Mouse (Mus musculus): Measurements from ENCODE around the gene Mttp.

DNA sequence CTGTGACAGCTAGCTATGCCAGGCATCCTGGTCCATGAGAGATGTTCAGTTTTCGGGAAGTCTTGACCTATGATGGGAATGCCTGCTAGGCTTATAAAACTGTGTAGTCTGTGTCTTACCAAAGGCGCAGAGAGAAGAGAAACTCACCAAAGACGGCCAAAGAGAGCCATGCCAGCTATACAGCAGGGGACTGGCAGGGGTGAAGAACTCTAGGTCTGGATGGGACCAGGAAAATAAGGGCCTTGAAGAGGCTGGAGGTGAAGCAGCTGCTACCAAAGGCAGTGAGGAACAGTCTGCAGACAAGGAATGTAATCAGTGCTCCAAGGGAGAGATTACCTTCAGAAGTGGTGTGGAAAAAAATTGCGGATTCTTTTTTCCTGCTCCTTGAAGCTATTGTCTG lies 60.9 kb downstream of the Mttp start:
- TF ChIP-seq USF1 (IDR thresholded peaks at IDR 0.05; ENCODE audit: low read depth, low read length), result no peak
- no peak for TF ChIP-seq ZC3H11A (IDR thresholded peaks at IDR 0.05; ENCODE audit: low read depth, low read length)
- no peak for TF ChIP-seq POLR2A (IDR thresholded peaks at IDR 0.05; ENCODE audit: control insufficient read depth in 1 of 2, insufficient read depth in 1 of 2, low read depth in 1 of 2, low read length in 2 of 2, poor library complexity in 1 of 2)
- no peak for TF ChIP-seq USF2 (IDR thresholded peaks at IDR 0.05; ENCODE audit: borderline replicate concordance in 1 of 2, insufficient read depth in 1 of 2, low read depth in 1 of 2, low read length in 2 of 2)
- TF ChIP-seq CTCF (IDR thresholded peaks at IDR 0.05 in 2 of 3, conservative IDR thresholded peaks at IDR 0.05 in 1 of 3; ENCODE audit: control insufficient read depth in 1 of 3, insufficient read depth in 1 of 3, low read depth in 2 of 3, low read length in 3 of 3, poor library complexity in 1 of 3, severe bottlenecking in 1 of 3), result no peak
- TF ChIP-seq CHD2 (IDR thresholded peaks at IDR 0.05; ENCODE audit: low read length), result no peak
- TF ChIP-seq RCOR1 (IDR thresholded peaks at IDR 0.05; ENCODE audit: low read depth, low read length), result no peak
- no peak for TF ChIP-seq RAD21 (IDR thresholded peaks at IDR 0.05; ENCODE audit: low read depth, low read length)
- TF ChIP-seq E2F4 (IDR thresholded peaks at IDR 0.05; ENCODE audit: borderline replicate concordance, low read depth, low read length), result no peak
- TF ChIP-seq TAL1 (IDR thresholded peaks at IDR 0.05; ENCODE audit: low read length), result no peak
- TF ChIP-seq ZKSCAN1 (IDR thresholded peaks at IDR 0.05; ENCODE audit: low read depth, low read length), result no peak
- TF ChIP-seq EP300 (IDR thresholded peaks at IDR 0.05; ENCODE audit: low read depth in 1 of 2, low read length in 2 of 2), result no peak
- TF ChIP-seq MXI1 (IDR thresholded peaks at IDR 0.05; ENCODE audit: low read depth, low read length), result no peak
- no peak for TF ChIP-seq SMC3 (IDR thresholded peaks at IDR 0.05; ENCODE audit: low read depth, low read length)

Measured in MEL (cell line).